Mouse (Mus musculus) lung, adult 2 months (tissue): ENCODE results near the gene Ankrd65. TPM values are rescaled to one million over a fixed set of nuclear protein-coding genes. Genes with fewer than 3 reads are reported as not detected.

ENCODE experiments used
- DNase-seq: peaks from one replicate; pipeline ENCODE4 v3.0.0; 2022
- H3K4me1 ChIP-seq: fragments of 200-500 bp; 2 replicates; pipeline ENCODE4 v1.6.1; 2011; ENCODE audit warnings: low read length; ENCODE audit not compliant: control insufficient read depth, insufficient read depth
- H3K4me3 ChIP-seq: fragments of 200-500 bp; replicated peaks from 2 replicates; pipeline ENCODE3; 2011; ENCODE audit warnings: low read depth, mild to moderate bottlenecking, control low read depth, low read length; ENCODE audit errors: extremely low read depth
- CTCF ChIP-seq: fragments of 200-500 bp; IDR thresholded peaks from 2 replicates; pipeline ENCODE4 v1.5.1; 2011; ENCODE audit warnings: mild to moderate bottlenecking, low read length, control low read depth; ENCODE audit not compliant: insufficient read depth
- POLR2A ChIP-seq: fragments of 200-500 bp; IDR thresholded peaks from 2 replicates; pipeline ENCODE4 v1.6.1; 2011; ENCODE audit warnings: low read depth, mild to moderate bottlenecking, control low read depth, low read length, borderline replicate concordance; ENCODE audit errors: extremely low read depth
- WGBS: fragments of 180-500 bp; shearing (Covaris S2); methylation state at CpG from one replicate; pipeline ENCODE4 v1.1.7; 2018; 5-methylcytosine and 5-hydroxymethylcytosine counted together
- polyA plus RNA-seq: library from polyadenylated mRNA; depleted of rRNA; stranded (reverse); fragments of >200 nt; gene quantifications from 2 replicates; pipeline ENCODE4 v1.2.3, GENCODE M21; 2012; rRNA removed

The Ankrd65 gene
- polyA plus RNA-seq, 1 experiment: 17.3 TPM

GRCm38 (mm10) chr4:155841003-155841454 lies 50.8 kb downstream of the Ankrd65 start:
- TF ChIP-seq POLR2A: peak; percentile 38; the same call in 1 of the 2 replicates
- 0 out of 2 replicates have a peak, but pooled peaks have one; percentile 5 for TF ChIP-seq CTCF
- Histone ChIP-seq H3K4me3 (peak overlapping the region; percentile 93), H3K4me1 (peaks cover 20% of the 10 kb centered on the region; the same call in 1 of the 2 replicates)
- 2% methylated on average over 32 of the region's 32 CpGs for WGBS
- DNase-seq: peak; percentile 65

GRCm38 (mm10) chr4:155841651-155842270 lies 51.5 kb downstream of the Ankrd65 start:
- peaks cover 22% of the 10 kb centered on the region for H3K4me1 ChIP-seq
- DNase-seq: no peak
- H3K4me3 ChIP-seq: peak overlapping the region; percentile 38
- TF ChIP-seq CTCF (no peak), POLR2A (no peak)
- WGBS: 60% methylated on average over 38 of the region's 38 CpGs

- Histone ChIP-seq H3K4me3 (no peak overlapping the region), H3K4me1 (peaks cover 21% of the 10 kb centered on the region)
- DNase-seq: no peak
- 89% methylated on average over 5 of the region's 5 CpGs for WGBS
- no peak for TF ChIP-seq POLR2A
- TF ChIP-seq CTCF: no peak
Observed at GRCm38 (mm10) chr4:155843231-155843630, 53.0 kb downstream of the Ankrd65 start.

GRCm38 (mm10) chr4:155846871-155847578 lies 56.8 kb downstream of the Ankrd65 start, which contains the start of gene Dvl1:
Gene Dvl1, plus strand, starts transcription at chr4:155847402.
- 3% methylated on average over 62 of the region's 65 CpGs for WGBS
- peak; percentile 87 for TF ChIP-seq POLR2A
- TF ChIP-seq CTCF: no peak
- peak; percentile 94 for DNase-seq
- H3K4me1 ChIP-seq: peaks cover 19% of the 10 kb centered on the region
- peak within 1 kb of the TSS; percentile 83 for H3K4me3 ChIP-seq

- Histone ChIP-seq H3K4me1 (peaks cover 19% of the 10 kb centered on the region), H3K4me3 (peak overlapping the region; percentile 83)
- no peak for TF ChIP-seq POLR2A
- TF ChIP-seq CTCF: no peak
- peak; percentile 56 for DNase-seq
- 1% methylated on average over 68 of the region's 69 CpGs for WGBS
Observed at GRCm38 (mm10) chr4:155847591-155848352, 57.5 kb downstream of the Ankrd65 start.

- 56% methylated on average over 7 of the region's 7 CpGs for WGBS
- Histone ChIP-seq H3K4me1 (peaks cover 19% of the 10 kb centered on the region), H3K4me3 (peak overlapping the region; percentile 3)
- TF ChIP-seq CTCF (no peak), POLR2A (no peak)
- no peak for DNase-seq
Observed at GRCm38 (mm10) chr4:155848434-155849095, 58.3 kb downstream of the Ankrd65 start.

Other genes with a start within 250 kb of the Ankrd65 start
- 110 and 119 TPM in 2 replicates for gene Nadk, start 228.1 kb upstream of the Ankrd65 start, polyA plus RNA-seq
- gene Slc35e2, start 189.0 kb upstream of the Ankrd65 start, polyA plus RNA-seq: 5.2 and 6.6 TPM in 2 replicates
- gene Cdk11b, start 165.6 kb upstream of the Ankrd65 start, polyA plus RNA-seq: 21.3 and 29.1 TPM in 2 replicates
- gene Gm10563, start 145.0 kb upstream of the Ankrd65 start, polyA plus RNA-seq: not detected in 2 replicates
- gene Mmp23, start 137.1 kb upstream of the Ankrd65 start, polyA plus RNA-seq: 30.8 and 42.7 TPM in 2 replicates
- gene Mib2, start 121.2 kb upstream of the Ankrd65 start, polyA plus RNA-seq: 90.1 and 92.0 TPM in 2 replicates
- gene Fndc10, start 96.1 kb upstream of the Ankrd65 start, polyA plus RNA-seq: 10.6 and 11.8 TPM in 2 replicates
- 103 and 128 TPM in 2 replicates for gene Ssu72, start 85.6 kb upstream of the Ankrd65 start, polyA plus RNA-seq
- 1.6 and 1.8 TPM in 2 replicates for gene Tmem240, start 55.6 kb upstream of the Ankrd65 start, polyA plus RNA-seq
- 44.5 and 48.4 TPM in 2 replicates for gene Atad3a, start 29.3 kb upstream of the Ankrd65 start, polyA plus RNA-seq
- 9.2 and 11.8 TPM in 2 replicates for gene Vwa1, start 15.7 kb upstream of the Ankrd65 start, polyA plus RNA-seq
- gene Tmem88b, start 4.6 kb upstream of the Ankrd65 start, polyA plus RNA-seq: 0.38 and 0.52 TPM in 2 replicates
- gene Mrpl20, start 12.4 kb downstream of the Ankrd65 start, polyA plus RNA-seq: 36.9 and 40.0 TPM in 2 replicates
- 59.8 and 62.5 TPM in 2 replicates for gene Ccnl2, start 22.1 kb downstream of the Ankrd65 start, polyA plus RNA-seq
- 120 and 151 TPM in 2 replicates for gene Aurkaip1, start 40.8 kb downstream of the Ankrd65 start, polyA plus RNA-seq
- gene Mxra8, start 49.2 kb downstream of the Ankrd65 start, polyA plus RNA-seq: 994 and 1,263 TPM in 2 replicates
- gene Dvl1, start 57.0 kb downstream of the Ankrd65 start, polyA plus RNA-seq: 128 and 159 TPM in 2 replicates
- 1.6 TPM in 2 replicates for gene Tas1r3, start 72.9 kb downstream of the Ankrd65 start, polyA plus RNA-seq
- gene Cptp, start 79.0 kb downstream of the Ankrd65 start, polyA plus RNA-seq: 30.3 and 33.3 TPM in 2 replicates
- gene Ints11, start 79.1 kb downstream of the Ankrd65 start, polyA plus RNA-seq: 26.7 and 27.3 TPM in 2 replicates
- gene Pusl1, start 101.3 kb downstream of the Ankrd65 start, polyA plus RNA-seq: 82.2 and 88.0 TPM in 2 replicates
- 48.3 and 50.7 TPM in 2 replicates for gene Acap3, start 101.4 kb downstream of the Ankrd65 start, polyA plus RNA-seq
- 62.0 and 65.4 TPM in 2 replicates for gene Ube2j2, start 153.4 kb downstream of the Ankrd65 start, polyA plus RNA-seq
- gene C1qtnf12, start 171.9 kb downstream of the Ankrd65 start, polyA plus RNA-seq: 22.1 and 23.1 TPM in 2 replicates
- 6.1 and 7.4 TPM in 2 replicates for gene B3galt6, start 202.2 kb downstream of the Ankrd65 start, polyA plus RNA-seq
- gene Sdf4, start 202.4 kb downstream of the Ankrd65 start, polyA plus RNA-seq: 54.3 and 63.6 TPM in 2 replicates
- 5.4 and 7.3 TPM in 2 replicates for gene Tnfrsf4, start 223.4 kb downstream of the Ankrd65 start, polyA plus RNA-seq
- 4.3 and 5.2 TPM in 2 replicates for gene Tnfrsf18, start 235.7 kb downstream of the Ankrd65 start, polyA plus RNA-seq